Mouse (Mus musculus) left cerebral cortex, adult 11 months (tissue): Measurements from ENCODE around the gene Rap1gap.

Experiments used
- DNase-seq: peaks from one replicate; pipeline ENCODE4 v3.0.0; 2022; ENCODE audit warnings: low spot score

Gene Rap1gap

GRCm38 (mm10) chr4:137774013-137774412, 109.5 kb downstream of the Rap1gap start:
- DNase-seq: no peak

- DNase-seq: no peak
Measured at GRCm38 (mm10) chr4:137774505-137774904, 110.0 kb downstream of the Rap1gap start.

- no peak for DNase-seq
Measured at GRCm38 (mm10) chr4:137777866-137778265, 113.3 kb downstream of the Rap1gap start.

GRCm38 (mm10) chr4:137778397-137779184, 114.1 kb downstream of the Rap1gap start:
- DNase-seq: no peak
